In the genomic region with DNA sequence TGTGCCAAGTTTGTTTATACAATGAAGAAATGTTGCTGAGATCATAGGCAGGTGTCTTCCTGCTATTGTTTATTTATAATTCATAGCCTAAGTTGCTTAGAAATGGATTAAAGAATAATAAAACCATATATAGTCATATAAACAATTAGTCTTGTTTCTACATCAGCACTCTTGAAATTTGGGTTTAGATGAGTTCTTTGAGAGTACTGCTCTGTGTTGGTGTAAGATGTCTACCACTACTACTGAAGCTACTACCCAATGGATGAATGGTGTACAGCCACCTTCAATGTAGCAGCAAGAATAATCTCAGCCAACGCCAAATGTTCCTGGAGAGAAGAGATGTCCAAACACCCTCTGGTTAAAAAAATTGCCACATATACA, we compare ENCODE assay signal across 15 mouse cellular contexts.
"Had no signal": no experiment of that assay in that cellular context is flagged by ENCODE, and none has a peak within 500 bp of the region (broad histone marks: within the 10 kb centered on the region; RNA-seq: fewer than 3 reads in every experiment).

No protein-coding gene starts in this region.

- H3K27me3 ChIP-seq: embryonic facial prominence, embryonic 12.5 days; embryonic facial prominence, embryonic 13.5 days; embryonic facial prominence, embryonic 15.5 days; forebrain, embryonic 12.5 days; forebrain, embryonic 13.5 days; forebrain, embryonic 15.5 days had no signal

- H3K36me3 ChIP-seq: embryonic facial prominence, embryonic 10.5 days; embryonic facial prominence, embryonic 12.5 days; embryonic facial prominence, embryonic 13.5 days; embryonic facial prominence, embryonic 15.5 days; forebrain, embryonic 10.5 days; forebrain, embryonic 12.5 days; forebrain, embryonic 15.5 days had no signal

- H3K9me3 ChIP-seq: embryonic facial prominence, embryonic 10.5 days; embryonic facial prominence, embryonic 12.5 days; embryonic facial prominence, embryonic 13.5 days; embryonic facial prominence, embryonic 15.5 days; forebrain, embryonic 10.5 days; forebrain, embryonic 12.5 days; forebrain, embryonic 13.5 days; forebrain, embryonic 15.5 days had no signal

- H3K9ac ChIP-seq: embryonic facial prominence, embryonic 12.5 days; embryonic facial prominence, embryonic 13.5 days; embryonic facial prominence, embryonic 15.5 days; forebrain, embryonic 12.5 days; forebrain, embryonic 13.5 days; forebrain, embryonic 15.5 days; forebrain, postnatal 0 days had no signal

- ATAC-seq: forebrain, embryonic 14.5 days; forebrain, postnatal 0 days had no signal

- H3K4me2 ChIP-seq: embryonic facial prominence, embryonic 12.5 days; embryonic facial prominence, embryonic 13.5 days; embryonic facial prominence, embryonic 15.5 days; forebrain, embryonic 12.5 days; forebrain, embryonic 13.5 days; forebrain, embryonic 15.5 days had no signal

- H3K4me3 ChIP-seq: embryonic facial prominence, embryonic 10.5 days; embryonic facial prominence, embryonic 12.5 days; embryonic facial prominence, embryonic 13.5 days; embryonic facial prominence, embryonic 15.5 days; erythroblast, embryonic 14.5 days; forebrain, embryonic 10.5 days; forebrain, embryonic 12.5 days; forebrain, embryonic 13.5 days; forebrain, embryonic 15.5 days; gastrocnemius, adult 2 months had no signal

- H3K4me1 ChIP-seq: embryonic facial prominence, embryonic 12.5 days; embryonic facial prominence, embryonic 13.5 days; embryonic facial prominence, embryonic 15.5 days; forebrain, embryonic 13.5 days had no signal

- H3K27ac ChIP-seq: embryonic facial prominence, embryonic 10.5 days; embryonic facial prominence, embryonic 12.5 days; embryonic facial prominence, embryonic 13.5 days; embryonic facial prominence, embryonic 15.5 days; forebrain, embryonic 10.5 days; forebrain, embryonic 12.5 days; forebrain, embryonic 13.5 days; forebrain, embryonic 15.5 days; gastrocnemius, adult 2 months had no signal

- DNase-seq: embryo, embryonic 11 days; gastrocnemius, postnatal 25 days; gastrocnemius, postnatal 36 days had no signal
